Mouse (Mus musculus) liver, adult 2 months (tissue): ENCODE results near the gene Ldlrad3. TPM values are rescaled to one million over a fixed set of nuclear protein-coding genes. Genes with fewer than 3 reads are reported as not detected.

Source experiments
- DNase-seq: peaks from one replicate; pipeline ENCODE4 v3.0.0-alpha.2; 2011; ENCODE audit warnings: low read depth, low spot score; ENCODE audit errors: extremely low read depth
- H3K27ac ChIP-seq: fragments of 200-500 bp; replicated peaks from 2 replicates; pipeline ENCODE4 v1.5.1; 2012; ENCODE audit warnings: low read depth, mild to moderate bottlenecking, control low read depth, inconsistent platforms, low read length; ENCODE audit not compliant: insufficient read depth
- H3K27me3 ChIP-seq: fragments of 200-500 bp; 2 replicates; pipeline ENCODE4 v1.6.1; 2012; ENCODE audit warnings: mild to moderate bottlenecking, moderate library complexity, low read length, inconsistent platforms; ENCODE audit not compliant: control insufficient read depth, insufficient read depth
- H3K36me3 ChIP-seq: fragments of 200-500 bp; 2 replicates; pipeline ENCODE4 v1.6.1; 2012; ENCODE audit warnings: low read length, inconsistent platforms; ENCODE audit not compliant: control insufficient read depth, insufficient read depth
- H3K4me1 ChIP-seq: fragments of 200-500 bp; 2 replicates; pipeline ENCODE4 v1.6.1; 2011; ENCODE audit warnings: low read length; ENCODE audit not compliant: control insufficient read depth, insufficient read depth
- H3K4me3 ChIP-seq: fragments of 200-500 bp; 2 replicates; pipeline ENCODE4 v1.5.1; 2011; ENCODE audit warnings: low read depth, mild to moderate bottlenecking, control low read depth, low read length, moderate library complexity; ENCODE audit not compliant: insufficient read depth
- H3K79me2 ChIP-seq: fragments of 200-500 bp; 2 replicates; pipeline ENCODE4 v1.6.1; 2012; ENCODE audit warnings: inconsistent platforms, mild to moderate bottlenecking, low read length, moderate library complexity; ENCODE audit not compliant: control insufficient read depth, insufficient read depth
- H3K9ac ChIP-seq: fragments of 200-500 bp; 2 replicates; pipeline ENCODE4 v1.6.1; 2012; ENCODE audit warnings: low read depth, mild to moderate bottlenecking, control low read depth, inconsistent platforms, low read length
- CTCF ChIP-seq: fragments of 200-500 bp; IDR thresholded peaks from 2 replicates; pipeline ENCODE4 v1.5.1; 2011; ENCODE audit warnings: low read depth, low read length, control low read depth
- POLR2A ChIP-seq: fragments of 200-500 bp; IDR thresholded peaks from 2 replicates; pipeline ENCODE4 v1.6.1; 2011; ENCODE audit warnings: low read length, control low read depth; ENCODE audit not compliant: insufficient read depth; ENCODE audit errors: extremely low read depth
- WGBS: fragments of 180-500 bp; shearing (Covaris S2); methylation state at CpG from one replicate; pipeline ENCODE4 v1.1.7; 2018; 5-methylcytosine and 5-hydroxymethylcytosine counted together
- polyA plus RNA-seq: library from polyadenylated mRNA; depleted of rRNA; stranded (reverse); fragments of >200 nt; gene quantifications from 2 replicates; pipeline ENCODE4 v1.2.3, GENCODE M21; 2012
- total RNA-seq: library from RNA; depleted of rRNA; stranded (reverse); fragments of >200 nt; gene quantifications from 2 replicates; pipeline ENCODE4 v1.2.3, GENCODE M21; 2014

Gene Ldlrad3
- total and polyA plus RNA-seq, 2 experiments, result 2.8 to 4.5 TPM

DNA sequence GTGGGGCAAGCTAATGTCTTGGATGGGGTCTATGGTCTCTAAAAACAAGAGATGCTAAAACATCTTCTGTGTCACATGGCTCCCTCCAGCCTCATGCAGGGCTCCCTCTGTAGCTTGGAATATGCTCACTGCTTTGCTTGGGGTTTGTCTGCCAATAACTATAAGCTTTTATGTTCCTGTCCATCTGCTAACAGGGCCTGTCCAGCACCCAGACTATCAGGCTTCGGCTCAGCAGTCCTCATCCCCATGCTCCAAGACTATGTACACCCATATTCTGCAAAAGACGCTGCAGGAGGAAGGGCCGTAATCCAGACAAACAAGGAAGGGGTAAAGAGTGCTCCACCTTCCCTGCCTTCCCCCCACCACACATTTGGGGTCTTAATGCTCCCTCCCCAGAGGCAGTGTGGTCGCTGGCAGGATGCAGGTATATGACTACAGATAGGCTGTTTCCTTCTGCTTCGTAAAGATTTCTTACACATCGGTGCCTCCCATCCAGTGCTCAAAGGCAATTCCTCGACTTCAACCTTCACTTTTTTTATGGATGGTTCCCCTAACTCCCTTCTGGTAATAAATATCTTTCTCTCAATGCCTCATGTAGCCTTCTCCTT, 123.2 kb downstream of the Ldlrad3 start:
- no peaks in the 10 kb centered on the region for H3K36me3 ChIP-seq
- TF ChIP-seq POLR2A (no peak), CTCF (no peak)
- no peak for DNase-seq
- H3K79me2 ChIP-seq, result no peaks in the 10 kb centered on the region
- no peaks in the 10 kb centered on the region for H3K27me3 ChIP-seq
- no peak overlapping the region for H3K9ac ChIP-seq
- H3K4me3 ChIP-seq, result no peak overlapping the region
- 81% methylated on average over 7 of the region's 7 CpGs for WGBS
- no peaks in the 10 kb centered on the region for H3K4me1 ChIP-seq
- H3K27ac ChIP-seq, result no peak overlapping the region

DNA sequence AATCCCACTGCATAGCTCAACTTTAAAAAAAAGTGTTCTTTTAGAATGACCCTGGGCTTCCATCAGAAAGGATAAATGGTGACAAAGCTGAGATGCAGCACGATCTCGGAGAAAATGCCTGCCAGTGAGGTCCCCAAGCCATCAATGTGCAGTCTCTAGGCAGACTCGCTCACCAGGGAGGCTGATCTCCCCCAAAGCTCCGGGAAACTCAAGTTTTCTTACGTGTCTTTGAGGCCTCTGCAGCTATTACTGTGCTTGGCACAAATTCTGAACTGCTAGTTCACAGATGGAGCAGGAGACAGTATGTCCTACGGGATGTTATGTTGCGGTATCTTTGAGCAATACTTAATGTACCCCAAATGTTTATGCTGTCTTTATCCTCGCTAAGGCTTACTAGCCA, 124.3 kb downstream of the Ldlrad3 start:
- no peak for DNase-seq
- no peaks in the 10 kb centered on the region for H3K27me3 ChIP-seq
- H3K4me3 ChIP-seq, result no peak overlapping the region
- no peaks in the 10 kb centered on the region for H3K79me2 ChIP-seq
- H3K27ac ChIP-seq, result no peak overlapping the region
- no peak overlapping the region for H3K9ac ChIP-seq
- WGBS, result 93% methylated on average over 8 of the region's 8 CpGs
- no peaks in the 10 kb centered on the region for H3K4me1 ChIP-seq
- no peak for TF ChIP-seq CTCF
- no peak for TF ChIP-seq POLR2A
- H3K36me3 ChIP-seq, result no peaks in the 10 kb centered on the region

- no peak overlapping the region for H3K27ac ChIP-seq
- H3K27me3 ChIP-seq, result no peaks in the 10 kb centered on the region
- no peaks in the 10 kb centered on the region for H3K4me1 ChIP-seq
- H3K9ac ChIP-seq, result no peak overlapping the region
- H3K79me2 ChIP-seq, result no peaks in the 10 kb centered on the region
- TF ChIP-seq POLR2A (no peak), CTCF (no peak)
- H3K4me3 ChIP-seq, result no peak overlapping the region
- WGBS, result 90% methylated on average over 12 of the region's 12 CpGs
- no peaks in the 10 kb centered on the region for H3K36me3 ChIP-seq
- no peak for DNase-seq
Observed at GRCm38 (mm10) chr2:102057746-102058145, 128.4 kb downstream of the Ldlrad3 start.

- 73% methylated on average over 9 of the region's 9 CpGs for WGBS
Observed at GRCm38 (mm10) chr2:102057029-102057685, 129.0 kb downstream of the Ldlrad3 start.

GRCm38 (mm10) chr2:102056144-102056543, 130.0 kb downstream of the Ldlrad3 start:
- Histone ChIP-seq H3K4me3 (no peak overlapping the region), H3K9ac (no peak overlapping the region), H3K36me3 (no peaks in the 10 kb centered on the region), H3K27me3 (no peaks in the 10 kb centered on the region), H3K27ac (no peak overlapping the region), H3K4me1 (no peaks in the 10 kb centered on the region), H3K79me2 (no peaks in the 10 kb centered on the region)
- WGBS, result 85% methylated on average over 8 of the region's 8 CpGs
- DNase-seq, result no peak
- TF ChIP-seq POLR2A, result no peak
- TF ChIP-seq CTCF, result no peak

More at GRCm38 (mm10) chr2:102057029-102057685, 129.0 kb downstream of the Ldlrad3 start:
- H3K9ac ChIP-seq, result no peak overlapping the region
- no peak overlapping the region for H3K27ac ChIP-seq
- no peaks in the 10 kb centered on the region for H3K79me2 ChIP-seq
- DNase-seq, result no peak
- H3K36me3 ChIP-seq, result no peaks in the 10 kb centered on the region
- H3K27me3 ChIP-seq, result no peaks in the 10 kb centered on the region
- H3K4me1 ChIP-seq, result no peaks in the 10 kb centered on the region
- no peak overlapping the region for H3K4me3 ChIP-seq
- TF ChIP-seq CTCF (no peak), POLR2A (no peak)
